Mouse (Mus musculus): Measurements from ENCODE around the gene Topaz1. TPM values are rescaled to one million over a fixed set of nuclear protein-coding genes. Genes with fewer than 3 reads are reported as not detected.
"Not testable (repeated sequence)": the region's sequence is repeated elsewhere in the genome, so short reads cannot be mapped to it uniquely, and the experiment has no call there.

Topaz1 gene
- polyA plus RNA-seq, 1 experiment from 2014 or later, result not detected

DNA sequence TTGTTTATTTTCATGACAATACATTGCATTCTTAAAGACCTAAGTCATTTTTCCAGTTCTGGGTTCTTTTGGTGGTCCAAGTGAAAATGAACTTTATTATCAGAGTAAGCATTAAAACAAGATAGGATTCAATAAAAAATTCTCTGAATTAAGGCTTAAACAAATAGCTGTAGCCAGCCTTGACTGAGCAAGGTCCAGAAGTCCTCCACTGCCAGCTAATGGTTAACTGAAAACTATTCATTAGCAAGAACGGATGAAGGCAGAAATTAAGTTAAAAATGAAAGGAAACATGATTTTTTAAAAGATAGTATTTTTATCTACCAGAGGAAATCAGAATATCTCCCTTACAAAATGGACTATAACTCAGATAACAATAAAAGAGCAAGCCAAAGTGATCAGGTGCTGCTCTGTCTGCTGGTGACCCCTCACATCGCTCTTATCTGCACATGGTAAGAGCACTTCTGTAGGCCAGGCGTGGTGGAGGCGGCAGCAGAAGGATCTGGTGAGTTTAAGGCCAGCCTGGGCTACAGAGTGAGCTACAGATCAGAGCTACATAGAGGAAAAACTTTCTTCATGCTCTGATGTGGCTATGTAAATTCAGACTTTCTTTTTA, 68.2 kb downstream of the Topaz1 start:
- Histone ChIP-seq H3K36me3 (peaks cover 45% of the 10 kb centered on the region), H3K4me1 (replicated peaks) (no peaks in the 10 kb centered on the region), H3K27ac (replicated peaks) (no peak overlapping the region)

DNA sequence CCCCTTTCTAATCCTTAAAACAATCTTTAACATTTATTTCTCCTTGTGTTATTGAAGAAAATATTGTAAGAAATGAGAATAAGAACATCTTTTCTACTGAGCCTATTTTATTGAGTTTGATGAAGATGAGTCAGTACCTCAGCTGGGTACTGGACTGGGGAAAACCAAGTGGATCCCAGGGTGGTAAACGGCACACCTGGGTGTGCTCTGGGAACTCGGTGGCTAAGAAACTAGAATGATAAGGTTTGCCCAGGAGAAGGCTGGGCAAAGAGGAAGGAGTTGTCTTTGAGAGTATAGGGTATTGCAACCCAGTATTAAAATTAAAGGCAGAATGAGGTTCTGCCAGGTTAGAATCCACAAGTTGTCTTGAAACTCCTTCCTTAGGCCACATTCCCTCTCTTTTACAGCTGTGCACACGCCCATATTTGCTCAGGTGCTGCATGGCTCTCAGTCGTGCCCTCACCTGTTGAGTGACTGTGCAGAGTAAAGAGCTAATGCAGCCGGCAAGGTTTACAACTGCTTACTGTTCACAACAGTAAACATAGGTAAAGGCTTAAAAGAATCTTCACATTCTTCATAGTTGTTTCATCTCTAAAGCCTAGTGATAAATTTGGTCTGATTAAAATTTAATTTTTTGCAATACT, 76.3 kb downstream of the Topaz1 start:
- 88% methylated on average over 5 of the region's 5 CpGs for WGBS
- Histone ChIP-seq H3K4me1 (replicated peaks) (no peaks in the 10 kb centered on the region), H3K36me3 (peaks cover 68% of the 10 kb centered on the region), H3K4me3 (no peak overlapping the region), H3K27ac (replicated peaks) (no peak overlapping the region), H3K4me2 (no peak overlapping the region), H3K9ac (no peak overlapping the region), H3K27me3 (no peaks in the 10 kb centered on the region), H3K9me3 (no peaks in the 10 kb centered on the region)
- no peak for ATAC-seq (ENCODE audit: low FRiP score, low read depth)

More for the DNA sequence above, 68.2 kb downstream of the Topaz1 start:
- H3K9me3 ChIP-seq, result no peaks in the 10 kb centered on the region
- H3K4me3 ChIP-seq, result no peak overlapping the region
- no peak for ATAC-seq (ENCODE audit: low FRiP score, low read depth)
- H3K27me3 ChIP-seq, result no peaks in the 10 kb centered on the region
- no peak overlapping the region for H3K9ac ChIP-seq
- H3K4me2 ChIP-seq, result no peak overlapping the region
- 88% methylated on average over 4 of the region's 4 CpGs for WGBS

DNA sequence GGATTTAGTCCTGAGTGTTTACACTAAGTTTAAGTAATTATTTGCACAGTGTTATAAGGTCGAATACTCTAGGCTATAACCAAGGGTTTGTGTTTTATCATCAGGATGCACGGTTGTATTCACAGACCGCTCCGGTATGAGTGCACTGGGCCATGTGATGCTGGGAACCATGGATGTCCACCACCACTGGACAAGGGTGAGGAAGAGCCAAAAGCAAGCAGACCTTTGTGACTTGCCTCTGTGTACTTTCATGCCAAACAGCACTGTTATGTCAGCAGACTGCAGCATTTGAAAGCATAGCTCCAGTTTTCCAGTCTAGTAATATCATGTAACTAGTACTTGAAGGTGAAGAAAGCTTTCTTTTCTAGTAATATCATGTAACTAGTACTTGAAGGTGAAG, 79.6 kb downstream of the Topaz1 start:
- Histone ChIP-seq H3K9ac (no peak overlapping the region), H3K27ac (replicated peaks) (no peak overlapping the region), H3K9me3 (no peaks in the 10 kb centered on the region), H3K4me1 (replicated peaks) (no peaks in the 10 kb centered on the region), H3K36me3 (peaks cover 57% of the 10 kb centered on the region), H3K27me3 (no peaks in the 10 kb centered on the region), H3K4me2 (no peak overlapping the region), H3K4me3 (no peak overlapping the region)
- ATAC-seq (ENCODE audit: low FRiP score, low read depth), result no peak
- 96% methylated on average over 4 of the region's 4 CpGs for WGBS

DNA sequence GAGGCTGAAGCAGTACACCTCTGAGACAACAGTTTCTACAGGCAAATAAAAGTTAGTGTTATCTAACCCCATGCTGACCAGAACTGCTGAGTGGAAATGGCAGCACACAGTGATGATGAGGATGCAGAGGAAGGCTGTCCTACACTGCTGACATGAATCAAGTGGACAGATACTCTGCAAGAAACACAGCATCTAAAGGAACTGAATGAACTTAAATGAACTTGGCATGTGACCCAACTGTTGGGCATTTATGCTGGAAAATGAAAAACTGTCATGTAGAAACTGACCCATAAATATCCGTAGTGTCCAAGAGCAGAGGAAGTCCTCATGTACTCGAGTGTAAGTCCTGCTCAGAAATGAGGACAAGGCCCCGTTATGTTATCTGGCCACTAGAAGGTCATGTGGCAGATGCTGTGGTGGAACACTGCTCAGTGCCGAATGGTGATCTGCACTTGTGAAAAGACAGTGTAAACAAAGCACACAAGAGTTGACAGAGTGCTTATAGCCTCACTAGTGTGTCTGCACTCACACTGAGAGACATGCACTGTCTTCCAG, 82.8 kb downstream of the Topaz1 start:
- Histone ChIP-seq H3K9me3 (no peaks in the 10 kb centered on the region), H3K27ac (replicated peaks) (no peak overlapping the region), H3K36me3 (peaks cover 48% of the 10 kb centered on the region), H3K4me1 (replicated peaks) (no peaks in the 10 kb centered on the region), H3K9ac (no peak overlapping the region), H3K4me3 (no peak overlapping the region), H3K27me3 (no peaks in the 10 kb centered on the region), H3K4me2 (no peak overlapping the region)
- ATAC-seq (ENCODE audit: low FRiP score, low read depth), result no peak
- 94% methylated on average over 4 of the region's 4 CpGs for WGBS

DNA sequence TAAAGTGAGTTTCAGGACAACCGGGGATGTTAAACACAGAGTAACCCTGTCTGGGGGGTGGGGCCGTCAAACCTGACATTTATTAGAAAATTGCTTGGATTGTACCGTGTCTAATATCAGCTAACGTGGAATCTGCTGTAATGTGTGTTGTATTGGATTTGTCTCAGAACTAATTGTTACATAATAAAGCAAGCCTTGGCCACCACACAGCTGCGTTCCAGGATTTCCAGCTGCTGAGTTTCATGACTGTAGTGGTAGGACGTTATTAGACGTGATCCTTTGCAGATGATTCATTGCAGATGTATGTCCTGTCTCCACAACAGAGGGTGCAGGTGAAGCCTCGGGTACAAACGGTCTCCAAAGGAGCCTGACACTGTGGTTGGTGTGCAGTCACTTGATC, 89.0 kb downstream of the Topaz1 start:
- H3K4me3 ChIP-seq, result no peak overlapping the region
- no peak overlapping the region for H3K4me2 ChIP-seq
- peak; percentile 34; the same call in 1 of the 2 replicates for ATAC-seq (ENCODE audit: low FRiP score, low read depth)
- H3K27me3 ChIP-seq, result no peaks in the 10 kb centered on the region
- H3K9me3 ChIP-seq, result no peaks in the 10 kb centered on the region
- H3K9ac ChIP-seq, result no peak overlapping the region
- peaks cover 12% of the 10 kb centered on the region; the same call in 1 of the 2 replicates for H3K4me1 ChIP-seq (replicated peaks)
- H3K27ac ChIP-seq (replicated peaks), result peak overlapping the region; percentile 46
- H3K36me3 ChIP-seq, result 0 out of 2 replicates have a peak, but pooled peaks cover 10% of the 10 kb centered on the region
- WGBS, result 72% methylated on average over 9 of the region's 9 CpGs

- peak overlapping the region; percentile 46 for H3K27ac ChIP-seq (replicated peaks)
- peaks cover 12% of the 10 kb centered on the region; the same call in 1 of the 2 replicates for H3K4me1 ChIP-seq (replicated peaks)
- peak; percentile 81 for ATAC-seq (ENCODE audit: low FRiP score, low read depth)
- no peaks in the 10 kb centered on the region for H3K9me3 ChIP-seq
- H3K4me2 ChIP-seq, result no peak overlapping the region
- no peak overlapping the region for H3K4me3 ChIP-seq
- H3K9ac ChIP-seq, result no peak overlapping the region
- H3K27me3 ChIP-seq, result no peaks in the 10 kb centered on the region
- WGBS, result 40% methylated on average over 6 of the region's 6 CpGs
- 0 out of 2 replicates have a peak, but pooled peaks cover 10% of the 10 kb centered on the region for H3K36me3 ChIP-seq
Observed at GRCm38 (mm10) chr9:122836790-122837189, 89.6 kb downstream of the Topaz1 start.

DNA sequence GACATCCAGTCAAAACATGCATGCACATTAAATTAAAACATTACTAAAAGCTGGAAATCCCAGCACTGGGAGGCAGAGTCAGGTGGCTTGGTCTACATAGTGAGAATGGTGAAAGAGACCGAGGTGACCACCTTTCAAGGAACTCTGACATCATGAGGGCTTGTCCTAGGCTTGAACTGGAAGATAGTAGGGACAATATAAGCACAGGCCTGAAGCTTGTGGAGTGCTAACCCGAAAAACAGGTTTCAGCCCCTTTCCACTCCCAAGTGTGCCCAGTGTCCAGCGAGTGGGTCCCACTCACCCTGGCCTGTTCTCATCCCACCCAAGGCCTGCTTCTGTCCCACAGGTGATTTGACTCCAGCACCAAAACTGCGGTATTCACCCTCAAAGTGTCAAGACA, 90.1 kb downstream of the Topaz1 start:
- Histone ChIP-seq H3K4me1 (replicated peaks) (peaks cover 12% of the 10 kb centered on the region; the same call in 1 of the 2 replicates), H3K36me3 (0 out of 2 replicates have a peak, but pooled peaks cover 10% of the 10 kb centered on the region), H3K4me3 (no peak overlapping the region), H3K27me3 (no peaks in the 10 kb centered on the region), H3K9ac (no peak overlapping the region), H3K4me2 (no peak overlapping the region), H3K9me3 (no peaks in the 10 kb centered on the region), H3K27ac (replicated peaks) (peak overlapping the region; percentile 43)
- 83% methylated on average over 4 of the region's 4 CpGs for WGBS
- ATAC-seq (ENCODE audit: low FRiP score, low read depth), result peak; percentile 56; the same call in 1 of the 2 replicates

GRCm38 (mm10) chr9:122837680-122838079, 90.5 kb downstream of the Topaz1 start:
- 0 out of 2 replicates have a peak, but pooled peaks cover 10% of the 10 kb centered on the region for H3K36me3 ChIP-seq
- no peaks in the 10 kb centered on the region for H3K9me3 ChIP-seq
- H3K27me3 ChIP-seq, result no peaks in the 10 kb centered on the region
- H3K4me1 ChIP-seq (replicated peaks), result peaks cover 12% of the 10 kb centered on the region; the same call in 1 of the 2 replicates
- no peak overlapping the region for H3K4me2 ChIP-seq
- WGBS, result 27% methylated on average over 16 of the region's 16 CpGs
- H3K4me3 ChIP-seq, result no peak overlapping the region
- no peak for ATAC-seq (ENCODE audit: low FRiP score, low read depth)
- no peak overlapping the region; the same call in 1 of the 2 replicates for H3K27ac ChIP-seq (replicated peaks)
- H3K9ac ChIP-seq, result no peak overlapping the region

GRCm38 (mm10) chr9:122843760-122844159, 96.6 kb downstream of the Topaz1 start, which contains the start of gene Gm35549:
Gm35549 (minus strand) TSS chr9:122844035.
- no peaks in the 10 kb centered on the region for H3K4me1 ChIP-seq (replicated peaks)
- no peak within 1 kb of the TSS for H3K27ac ChIP-seq (replicated peaks)
- no peak within 1 kb of the TSS for H3K4me2 ChIP-seq
- 84% methylated on average over 3 of the region's 3 CpGs for WGBS
- H3K36me3 ChIP-seq, result peaks cover 5% of the 10 kb centered on the region
- H3K9ac ChIP-seq, result no peak within 1 kb of the TSS
- no peak for ATAC-seq (ENCODE audit: low FRiP score, low read depth)
- no peaks in the 10 kb centered on the region for H3K27me3 ChIP-seq
- H3K4me3 ChIP-seq, result no peak within 1 kb of the TSS
- H3K9me3 ChIP-seq, result no peaks in the 10 kb centered on the region

- H3K9me3 ChIP-seq, result no peaks in the 10 kb centered on the region
- 88% methylated on average over 3 of the region's 3 CpGs for WGBS
Observed at GRCm38 (mm10) chr9:122845621-122846020, 98.5 kb downstream of the Topaz1 start.

GRCm38 (mm10) chr9:122846156-122846555, 99.0 kb downstream of the Topaz1 start:
- H3K4me2 ChIP-seq, result no peak overlapping the region
- H3K36me3 ChIP-seq, result peaks cover 28% of the 10 kb centered on the region
- no peak overlapping the region for H3K9ac ChIP-seq
- H3K27ac ChIP-seq (replicated peaks), result no peak overlapping the region
- no peaks in the 10 kb centered on the region for H3K4me1 ChIP-seq (replicated peaks)
- H3K4me3 ChIP-seq, result no peak overlapping the region
- H3K9me3 ChIP-seq, result no peaks in the 10 kb centered on the region
- ATAC-seq (ENCODE audit: low FRiP score, low read depth), result no peak
- no peaks in the 10 kb centered on the region for H3K27me3 ChIP-seq

More at GRCm38 (mm10) chr9:122845621-122846020, 98.5 kb downstream of the Topaz1 start:
- Histone ChIP-seq H3K36me3 (peaks cover 22% of the 10 kb centered on the region), H3K27me3 (no peaks in the 10 kb centered on the region), H3K27ac (replicated peaks) (no peak overlapping the region), H3K4me1 (replicated peaks) (no peaks in the 10 kb centered on the region), H3K4me3 (no peak overlapping the region), H3K9ac (no peak overlapping the region), H3K4me2 (no peak overlapping the region)
- no peak for ATAC-seq (ENCODE audit: low FRiP score, low read depth)

- H3K27ac ChIP-seq (replicated peaks); H3K4me3 ChIP-seq; ATAC-seq (ENCODE audit: low FRiP score, low read depth); H3K9ac ChIP-seq; H3K4me2 ChIP-seq; H3K9me3 ChIP-seq; H3K27me3 ChIP-seq; H3K4me1 ChIP-seq (replicated peaks): not testable (repeated sequence)
- WGBS, result 95% methylated on average over 7 of the region's 8 CpGs
- peaks cover 45% of the 10 kb centered on the region for H3K36me3 ChIP-seq
Observed at GRCm38 (mm10) chr9:122847811-122848311, 100.7 kb downstream of the Topaz1 start.
